Mouse (Mus musculus) left cerebral cortex, postnatal 10 days (tissue): ENCODE measurements at regions not wholly inside any gene's neighbourhood (a gene's known extent, or its start where the extent isn't known, plus 50 kb on each side); places are given as distances from the start of the nearest gene placed in this dataset.
A peak's percentile ranks its signal among the peaks of the same experiment; 100 is the strongest.

Source experiments
- DNase-seq, 2 experiments: peaks; one replicate each; pipeline ENCODE4 v3.0.0; 2021 to 2022; ENCODE audit warnings: low spot score in 2 of 2, mixed read lengths in 1 of 2; ENCODE audit errors: extremely low spot score in 1 of 2
- intact Hi-C: fragments of 180-260 bp; cut with DNase I; formaldehyde crosslinking; loops from one replicate; pipeline ENCODE4 v1.15.1; 2025

- DNase-seq = no peak
- intact Hi-C loops = no loop called here
These were observed 2236.1 kb downstream of the 4930444P10Rik start for GRCm38 (mm10) chr1:13856998-13857397.

DNA sequence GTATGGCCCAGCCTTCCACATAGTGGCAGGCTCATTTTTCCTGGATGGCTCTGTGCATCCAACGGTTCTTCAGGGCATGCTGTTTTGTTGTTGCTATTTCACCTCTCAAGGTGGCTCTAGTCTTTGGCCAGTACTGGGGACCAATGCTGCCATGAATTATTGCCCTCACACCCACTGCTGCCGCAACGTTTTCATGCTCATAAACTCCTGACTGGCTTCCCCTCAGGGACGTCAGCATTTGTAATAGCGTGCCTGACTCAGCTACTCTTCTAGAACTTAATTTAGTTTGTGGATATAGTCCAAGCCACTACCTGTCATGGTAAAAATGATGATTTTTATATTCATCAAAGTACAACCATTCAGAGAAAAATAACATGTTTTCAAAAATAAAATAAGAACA is 2242.0 kb downstream of the 4930444P10Rik start:
- no peak for DNase-seq
- intact Hi-C loops = no loop called here

- no peak for DNase-seq
- intact Hi-C loops = no loop called here
These were observed 2244.1 kb downstream of the 4930444P10Rik start for GRCm38 (mm10) chr1:13849071-13849470.

GRCm38 (mm10) chr1:13846336-13846865 is 2246.7 kb downstream of the 4930444P10Rik start:
- intact Hi-C loops = no loop called here
- DNase-seq = no peak

- intact Hi-C loops = no loop called here
- no peak for DNase-seq
These were observed 2252.9 kb downstream of the 4930444P10Rik start for GRCm38 (mm10) chr1:13840309-13840622.

- intact Hi-C loops = no loop called here
- DNase-seq = no peak
These were observed 2253.4 kb downstream of the 4930444P10Rik start for GRCm38 (mm10) chr1:13839619-13840308.

DNA sequence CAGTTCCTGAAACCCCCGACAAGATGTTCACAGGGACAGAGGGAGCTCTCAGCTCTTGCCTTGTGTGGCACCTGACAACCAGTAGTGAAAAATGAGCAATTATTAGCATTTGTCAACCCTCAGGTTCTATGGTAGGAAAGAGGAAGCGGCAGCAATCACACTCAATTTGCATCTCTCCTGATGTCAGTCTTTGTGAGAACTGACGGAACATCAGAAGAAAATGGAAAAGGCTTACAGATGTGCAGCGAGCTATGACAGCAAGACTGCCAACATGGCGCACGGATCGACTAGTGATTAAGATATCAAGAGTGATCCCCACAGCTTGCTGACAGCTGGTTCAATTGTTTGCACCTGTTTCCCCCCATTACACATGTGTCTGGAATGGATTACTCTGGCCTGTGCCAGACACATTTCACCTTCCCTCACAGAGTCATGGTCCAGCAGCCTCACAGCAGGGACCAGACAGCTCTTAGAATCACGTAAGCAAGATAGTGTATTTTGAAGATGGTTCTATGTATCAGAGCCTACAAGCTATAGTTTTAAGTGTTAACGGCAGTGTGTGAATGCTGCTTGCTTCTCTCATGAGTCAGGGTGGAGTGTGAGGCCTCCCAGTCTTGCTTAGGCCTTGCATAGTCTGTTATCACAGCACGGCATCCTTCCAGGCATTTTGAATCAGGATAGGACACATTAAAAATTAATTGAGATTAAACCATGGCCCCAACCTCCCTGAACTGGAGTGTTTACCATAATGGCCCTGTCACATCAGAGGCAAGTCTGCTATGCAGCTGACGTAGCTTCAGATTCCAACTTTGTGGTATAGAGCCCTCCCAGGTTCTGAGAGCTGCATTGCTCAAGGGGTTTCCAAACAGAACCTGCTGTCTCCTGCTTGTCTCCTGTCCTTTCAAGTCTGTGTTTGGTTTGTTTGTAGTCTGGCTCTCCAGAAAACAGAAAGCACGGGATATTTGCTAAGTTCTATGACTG is 2258.0 kb downstream of the 4930444P10Rik start:
- intact Hi-C loops = no loop called here
- DNase-seq = no peak

DNA sequence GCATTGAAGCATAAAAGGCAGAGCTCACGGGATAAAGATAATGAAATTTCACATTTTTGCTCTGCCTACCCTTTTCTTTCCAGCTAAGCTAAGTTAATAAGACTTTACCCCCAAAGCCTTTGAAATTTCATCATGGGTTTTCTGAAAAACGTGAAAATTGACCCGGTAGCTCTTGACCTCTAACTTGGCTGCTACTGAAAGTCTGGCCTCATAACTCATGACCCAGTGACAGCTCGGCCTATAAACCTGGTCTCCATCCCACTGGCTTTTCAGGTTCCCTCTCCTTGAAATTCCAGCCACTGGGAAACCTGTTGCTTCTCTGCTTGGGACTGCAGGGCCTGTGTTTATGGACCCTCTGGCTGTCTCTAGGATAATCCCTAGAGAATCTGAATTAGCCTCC is 2285.3 kb downstream of the 4930444P10Rik start:
- DNase-seq = no peak
- intact Hi-C loops = no loop called here

DNA sequence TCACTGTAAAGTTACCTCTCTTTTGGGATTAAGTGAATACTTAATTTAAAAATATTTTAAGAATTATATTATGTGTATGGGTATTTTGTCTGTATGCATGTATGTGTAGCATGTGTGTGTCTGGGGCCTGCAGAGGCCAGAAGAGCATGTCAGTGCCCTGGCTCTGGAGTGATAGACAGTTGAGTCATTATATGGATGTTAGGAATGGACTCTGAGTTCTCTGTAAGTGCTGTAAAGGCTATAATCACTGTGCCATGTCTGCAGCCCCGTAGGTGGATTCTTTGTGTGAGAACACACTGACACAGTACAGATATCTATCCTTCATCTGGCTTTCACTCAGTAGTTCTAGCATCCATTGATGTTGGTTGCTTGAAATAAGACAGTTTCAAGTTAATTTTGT is 2292.7 kb downstream of the 4930444P10Rik start:
- intact Hi-C loops = no loop called here
- DNase-seq = no peak

GRCm38 (mm10) chr1:13798848-13799247 is 2294.3 kb downstream of the 4930444P10Rik start:
- intact Hi-C loops = no loop called here
- DNase-seq = no peak

DNA sequence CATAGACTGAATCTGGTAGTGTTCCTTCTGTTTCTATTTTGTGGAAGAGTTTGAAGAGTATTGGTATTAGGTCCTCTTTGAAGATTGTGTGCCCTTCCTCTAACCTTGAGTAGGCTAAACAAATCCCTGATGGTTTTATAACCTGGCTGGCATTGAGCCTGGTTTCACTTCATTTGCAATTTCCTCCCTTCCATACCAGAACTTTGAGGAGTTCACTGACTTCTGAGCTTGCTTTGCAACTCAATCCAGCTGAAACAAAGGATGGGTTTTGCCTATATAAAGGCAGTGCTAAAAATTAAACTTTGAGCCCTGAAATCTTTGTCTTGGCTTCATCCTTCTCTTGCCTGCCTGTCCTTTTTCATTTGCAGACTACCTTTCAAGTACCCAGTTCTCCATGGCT is 2297.9 kb downstream of the 4930444P10Rik start:
- no peak for DNase-seq
- intact Hi-C loops = no loop called here

DNA sequence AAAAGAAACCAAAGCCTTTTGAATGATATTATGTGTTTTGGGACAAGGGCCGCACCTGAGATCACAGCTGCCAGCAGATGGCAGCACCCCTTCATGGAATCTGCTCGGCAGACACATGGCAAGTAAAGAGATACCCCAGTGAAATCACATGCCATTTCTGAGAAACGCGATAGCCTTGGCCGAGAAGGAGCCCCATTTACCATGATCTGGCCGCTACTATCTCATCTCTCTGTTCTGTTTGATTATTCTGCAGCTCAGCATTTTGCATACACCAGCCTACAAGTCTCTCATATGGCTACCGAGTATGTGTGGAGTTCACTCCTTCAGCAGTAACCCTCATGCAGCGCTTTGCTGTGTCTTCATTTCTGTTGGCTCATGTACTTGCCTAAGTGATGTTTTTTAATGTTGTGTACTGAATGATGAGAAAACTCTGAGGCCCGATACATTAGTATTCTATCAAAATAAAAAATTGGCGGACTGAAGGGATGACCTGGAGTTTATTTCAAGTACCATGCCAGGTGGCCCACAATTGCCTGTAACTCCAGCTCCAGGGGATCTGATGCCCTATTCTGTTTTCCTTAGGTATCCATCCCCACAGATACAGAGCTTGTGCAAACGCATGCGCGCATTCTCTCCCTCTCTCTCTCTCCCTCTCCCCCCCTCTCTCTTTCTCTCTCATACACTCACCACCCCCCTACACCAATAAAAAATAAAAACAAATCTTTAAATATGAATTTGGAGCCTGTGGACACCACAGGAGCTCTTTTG is 2303.6 kb downstream of the 4930444P10Rik start:
- DNase-seq = peak; percentile 78 to 81
- intact Hi-C loops = loop anchor here (2.0 to 10.0 kb wide), 4 partner anchors 518 to 1075 kb away; no protein-coding TSS in a partner anchor

GRCm38 (mm10) chr1:13787016-13787415 is 2306.1 kb downstream of the 4930444P10Rik start:
- intact Hi-C loops = loop anchor here (10.0 kb wide), 1 partner anchor 1078 kb away; no protein-coding TSS in a partner anchor

GRCm38 (mm10) chr1:13784396-13784795 is 2308.7 kb downstream of the 4930444P10Rik start:
- intact Hi-C loops = loop anchor here (2.0 to 10.0 kb wide), 2 partner anchors 852 to 1080 kb away; no protein-coding TSS in a partner anchor
- peak in 1 of 2 experiments; percentile 41 for DNase-seq

More at GRCm38 (mm10) chr1:13787016-13787415, 2306.1 kb downstream of the 4930444P10Rik start:
- DNase-seq = no peak

DNA sequence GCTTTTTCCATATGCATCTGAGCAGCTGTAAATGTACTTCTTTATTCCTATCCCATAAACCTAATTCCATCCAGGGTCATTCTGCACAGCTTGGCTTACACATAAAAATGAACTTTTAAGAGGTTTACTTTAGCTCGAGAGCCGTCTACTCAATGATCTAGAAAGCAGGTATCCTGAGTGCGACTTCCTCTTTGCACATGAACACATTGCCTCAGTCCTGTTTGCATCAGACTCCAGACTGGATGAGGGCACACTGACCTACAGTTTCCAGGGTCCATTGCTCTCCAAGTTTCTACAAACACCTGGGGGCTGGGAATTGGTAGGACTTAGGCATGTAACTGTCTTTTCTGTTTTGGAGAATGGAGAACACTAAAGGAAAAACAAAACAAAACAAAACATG is 2310.5 kb downstream of the 4930444P10Rik start:
- no peak for DNase-seq
- intact Hi-C loops = loop anchor here (10.0 kb wide), 1 partner anchor 1082 kb away; no protein-coding TSS in a partner anchor

DNA sequence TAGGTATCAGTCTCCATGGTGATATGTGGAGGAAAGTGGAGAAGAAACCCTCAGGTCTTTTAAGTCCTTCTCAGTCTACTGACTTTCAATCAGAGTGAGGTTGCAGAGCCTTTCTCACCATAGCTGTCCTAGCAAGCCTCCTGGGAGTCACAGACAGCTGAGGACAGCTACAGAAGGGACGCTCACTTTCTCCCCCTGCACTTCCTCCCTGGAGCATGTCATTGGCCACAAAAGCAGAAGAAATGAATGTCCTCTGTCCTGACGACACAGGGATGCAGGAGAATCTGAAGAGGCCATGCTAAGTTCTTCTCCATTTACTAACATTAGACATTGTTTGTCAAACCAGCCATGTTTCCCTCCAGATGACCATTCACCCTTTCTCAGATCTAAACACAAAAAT is 2321.0 kb downstream of the 4930444P10Rik start:
- intact Hi-C loops = no loop called here
- DNase-seq = no peak

DNA sequence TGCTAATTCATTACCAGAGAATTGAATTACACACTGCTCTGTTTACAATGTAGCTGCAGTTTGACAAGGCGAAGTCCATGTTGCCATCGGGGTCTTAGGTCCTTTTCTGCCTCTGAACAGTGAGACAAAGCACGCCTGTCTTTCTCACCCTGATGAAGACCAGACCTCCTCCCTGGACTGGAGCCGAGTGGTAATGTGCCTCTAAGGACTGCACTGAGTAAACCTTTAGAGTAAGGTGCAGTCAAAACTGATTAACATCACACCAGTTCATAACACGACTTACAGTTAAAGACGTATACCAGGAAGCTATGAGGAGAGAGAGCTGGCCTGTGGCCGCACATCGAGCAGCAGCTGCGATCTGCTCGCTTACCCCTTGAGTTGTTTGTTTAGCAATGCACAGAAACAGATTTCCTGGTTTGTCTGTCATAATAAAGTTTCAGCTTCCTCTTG is 2322.1 kb downstream of the 4930444P10Rik start:
- no peak for DNase-seq
- intact Hi-C loops = no loop called here

DNA sequence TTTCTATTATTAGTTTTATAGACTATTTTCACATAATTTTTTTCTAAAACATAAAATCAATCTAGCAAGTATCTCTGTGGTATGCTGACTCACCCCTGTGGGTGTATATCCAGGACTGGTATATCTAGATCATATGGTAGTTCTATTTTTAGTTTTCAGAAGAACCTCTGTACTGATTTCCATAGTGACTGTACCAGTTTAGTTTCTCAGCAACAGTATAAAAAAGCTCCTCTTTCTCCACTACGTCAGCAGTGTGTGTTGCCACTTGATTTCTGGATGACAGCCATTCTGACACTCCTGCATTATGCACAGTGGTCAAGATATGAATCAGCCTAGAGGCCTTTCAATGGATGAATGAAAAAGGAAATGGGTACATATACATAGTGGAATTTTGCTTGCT is 2338.6 kb downstream of the A830018L16Rik start:
- peak in 1 of 2 experiments; percentile 9 for DNase-seq
- intact Hi-C loops = no loop called here

DNA sequence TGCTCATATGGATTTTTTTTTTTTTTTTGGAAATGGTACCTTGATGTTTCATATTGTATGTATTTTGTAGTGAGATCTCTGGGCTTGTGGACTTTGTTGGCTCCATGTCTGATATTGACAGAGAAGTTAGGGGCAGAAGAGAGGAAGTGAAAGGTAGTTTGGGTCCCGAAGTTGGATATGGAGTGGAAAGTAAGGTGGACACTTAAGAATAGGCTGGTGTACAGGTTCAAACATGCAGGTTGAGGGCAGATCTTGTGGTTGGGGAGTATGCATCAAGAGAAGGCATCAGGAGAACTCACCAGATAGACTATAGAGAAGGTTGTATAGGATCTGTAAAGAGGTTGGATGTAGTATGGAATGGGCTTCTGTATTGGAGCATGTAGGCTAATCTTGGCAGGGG is 2337.5 kb downstream of the A830018L16Rik start:
- DNase-seq = no peak

More for the DNA sequence above, 2337.5 kb downstream of the A830018L16Rik start:
- intact Hi-C loops = no loop called here
